Mouse (Mus musculus) forebrain, embryonic 14.5 days (tissue): ENCODE results near the gene Sowaha. TPM values are rescaled to one million over a fixed set of nuclear protein-coding genes. Genes with fewer than 3 reads are reported as not detected.

Experiments
- ATAC-seq: fragments of 200-750 bp; cut with Nextera tagmentation; 2 replicates; pipeline ENCODE4 v1.8.0; 2017; ENCODE audit warnings: mild to moderate bottlenecking, moderate library complexity
- DNase-seq: peaks from one replicate; pipeline ENCODE4 v3.0.0-alpha.2; 2015; ENCODE audit warnings: low spot score
- H3K27ac ChIP-seq: fragments of 300-500 bp; sonication (generic); 2 replicates; pipeline ENCODE4 v1.5.1; 2014; ENCODE audit warnings: low read depth, mild to moderate bottlenecking, control low read depth, low read length, moderate library complexity
- H3K27me3 ChIP-seq: fragments of 300-500 bp; sonication (generic); replicated peaks from 2 replicates; pipeline ENCODE4 v1.6.1; 2014; ENCODE audit warnings: low read length, control low read depth, mixed read lengths; ENCODE audit not compliant: control insufficient read depth, insufficient read depth
- H3K36me3 ChIP-seq: fragments of 300-500 bp; sonication (generic); 2 replicates; pipeline ENCODE4 v1.6.1; 2014; ENCODE audit warnings: low read length, control low read depth; ENCODE audit not compliant: control insufficient read depth, insufficient read depth
- H3K4me1 ChIP-seq: fragments of 300-500 bp; sonication (generic); 2 replicates; pipeline ENCODE4 v1.6.1; 2014; ENCODE audit warnings: antibody characterized with exemption, low read length, control low read depth; ENCODE audit not compliant: control insufficient read depth, insufficient read depth
- H3K4me2 ChIP-seq: fragments of 300-500 bp; sonication (generic); 2 replicates; pipeline ENCODE4 v1.6.1; 2014; ENCODE audit warnings: mild to moderate bottlenecking, control low read depth, low read length
- H3K4me3 ChIP-seq: fragments of 300-500 bp; sonication (generic); 2 replicates; pipeline ENCODE4 v1.5.1; 2014; ENCODE audit warnings: low read depth, low read length, control low read depth
- H3K9ac ChIP-seq: fragments of 300-500 bp; sonication (generic); 2 replicates; pipeline ENCODE4 v1.6.1; 2014; ENCODE audit warnings: mild to moderate bottlenecking, low read length, control low read depth, moderate library complexity
- H3K9me3 ChIP-seq: fragments of 300-500 bp; sonication (generic); replicated peaks from 2 replicates; pipeline ENCODE4 v1.6.1; 2016; ENCODE audit warnings: low read length, control low read depth, mixed read lengths; ENCODE audit not compliant: control insufficient read depth
- WGBS: fragments of 180-500 bp; shearing (Covaris S2); extraction: QIAGEN DNeasy Blood & Tissue Kit; methylation state at CpG from one replicate; pipeline ENCODE4 v1.1.7; 2014; 5-methylcytosine and 5-hydroxymethylcytosine counted together
- polyA plus RNA-seq: library from polyadenylated mRNA; unstranded; fragments of >200 nt; fragmentation: Nextera tagmentation; extraction: Ambion mirVana; gene quantifications from 2 replicates; pipeline ENCODE4 v1.2.1, GENCODE M21; 2014

Gene Sowaha
- polyA plus RNA-seq, 1 experiment from 2014 or later = 1.2 TPM

GRCm38 (mm10) chr11:53521821-53522131 is 41.7 kb upstream of the Sowaha start:
- H3K27ac ChIP-seq = no peak overlapping the region
- H3K27me3 ChIP-seq = no peaks in the 10 kb centered on the region
- H3K4me1 ChIP-seq = peaks cover 22% of the 10 kb centered on the region
- H3K9ac ChIP-seq = no peak overlapping the region
- H3K4me3 ChIP-seq = no peak overlapping the region
- H3K4me2 ChIP-seq = peak overlapping the region; percentile 76; the same call in 1 of the 2 replicates
- no peaks in the 10 kb centered on the region for H3K9me3 ChIP-seq
- DNase-seq (no peak), ATAC-seq (no peak)
- H3K36me3 ChIP-seq = no peaks in the 10 kb centered on the region
- 89% methylated on average over 7 of the region's 7 CpGs for WGBS

- Histone ChIP-seq H3K27ac (peak overlapping the region; percentile 44; the same call in 1 of the 2 replicates), H3K36me3 (no peaks in the 10 kb centered on the region), H3K9ac (peak overlapping the region; percentile 1; the same call in 1 of the 2 replicates), H3K4me2 (peak overlapping the region; percentile 76), H3K9me3 (no peaks in the 10 kb centered on the region), H3K4me3 (peak overlapping the region; percentile 77), H3K4me1 (peaks cover 22% of the 10 kb centered on the region), H3K27me3 (no peaks in the 10 kb centered on the region)
- WGBS = 60% methylated on average over 16 of the region's 16 CpGs
- DNase-seq (no peak), ATAC-seq (no peak)
Observed at GRCm38 (mm10) chr11:53521120-53521820, 41.2 kb upstream of the Sowaha start.

- peak overlapping the region; percentile 77 for H3K4me3 ChIP-seq
- peak overlapping the region; percentile 84 for H3K9ac ChIP-seq
- 1% methylated on average over 24 of the region's 24 CpGs for WGBS
- peak; percentile 52 for DNase-seq
- peaks cover 19% of the 10 kb centered on the region for H3K4me1 ChIP-seq
- peak; percentile 18; the same call in 1 of the 2 replicates for ATAC-seq
- H3K36me3 ChIP-seq = no peaks in the 10 kb centered on the region
- H3K4me2 ChIP-seq = peak overlapping the region; percentile 76
- H3K27me3 ChIP-seq = no peaks in the 10 kb centered on the region
- peak overlapping the region; percentile 44 for H3K27ac ChIP-seq
- no peaks in the 10 kb centered on the region for H3K9me3 ChIP-seq
Observed at GRCm38 (mm10) chr11:53520122-53520978, 40.3 kb upstream of the Sowaha start.

GRCm38 (mm10) chr11:53519207-53520121 is 39.4 kb upstream of the Sowaha start, which contains the start of gene Sept8:
Sept8 (plus strand) TSS chr11:53519257.
- H3K4me3 ChIP-seq = peak within 1 kb of the TSS; percentile 77
- peak within 1 kb of the TSS; percentile 44; the same call in 1 of the 2 replicates for H3K27ac ChIP-seq
- H3K4me2 ChIP-seq = peak within 1 kb of the TSS; percentile 76
- H3K27me3 ChIP-seq = no peaks in the 10 kb centered on the region
- ATAC-seq = peak; percentile 91
- WGBS = 4% methylated on average over 79 of the region's 79 CpGs
- H3K9ac ChIP-seq = peak within 1 kb of the TSS; percentile 84
- peaks cover 19% of the 10 kb centered on the region for H3K4me1 ChIP-seq
- H3K36me3 ChIP-seq = no peaks in the 10 kb centered on the region
- peak; percentile 78 for DNase-seq
- H3K9me3 ChIP-seq = no peaks in the 10 kb centered on the region

GRCm38 (mm10) chr11:53518759-53519158 is 38.7 kb upstream of the Sowaha start:
- H3K4me3 ChIP-seq = no peak overlapping the region
- DNase-seq = no peak

GRCm38 (mm10) chr11:53516775-53517627 is 36.9 kb upstream of the Sowaha start:
- peaks cover 14% of the 10 kb centered on the region for H3K4me1 ChIP-seq
- no peaks in the 10 kb centered on the region for H3K27me3 ChIP-seq
- H3K36me3 ChIP-seq = no peaks in the 10 kb centered on the region
- no peak overlapping the region for H3K4me3 ChIP-seq
- no peak overlapping the region for H3K4me2 ChIP-seq
- no peak overlapping the region for H3K27ac ChIP-seq
- H3K9me3 ChIP-seq = no peaks in the 10 kb centered on the region
- H3K9ac ChIP-seq = no peak overlapping the region
- ATAC-seq (no peak), DNase-seq (no peak)
- WGBS = 68% methylated on average over 8 of the region's 8 CpGs

More at GRCm38 (mm10) chr11:53518759-53519158, 38.7 kb upstream of the Sowaha start:
- H3K36me3 ChIP-seq = no peaks in the 10 kb centered on the region
- no peaks in the 10 kb centered on the region for H3K9me3 ChIP-seq
- ATAC-seq = no peak
- no peak overlapping the region for H3K27ac ChIP-seq
- H3K9ac ChIP-seq = no peak overlapping the region
- peaks cover 19% of the 10 kb centered on the region for H3K4me1 ChIP-seq
- H3K4me2 ChIP-seq = no peak overlapping the region; the same call in 1 of the 2 replicates
- no peaks in the 10 kb centered on the region for H3K27me3 ChIP-seq
- WGBS = 65% methylated on average over 5 of the region's 5 CpGs

- Histone ChIP-seq H3K4me3 (no peak overlapping the region), H3K27ac (no peak overlapping the region), H3K9ac (no peak overlapping the region), H3K36me3 (no peaks in the 10 kb centered on the region), H3K4me2 (no peak overlapping the region), H3K27me3 (no peaks in the 10 kb centered on the region), H3K4me1 (no peaks in the 10 kb centered on the region), H3K9me3 (no peaks in the 10 kb centered on the region)
- DNase-seq = peak; percentile 43
- 57% methylated on average over 5 of the region's 5 CpGs for WGBS
- no peak for ATAC-seq
Observed at GRCm38 (mm10) chr11:53510351-53510750, 30.3 kb upstream of the Sowaha start.

GRCm38 (mm10) chr11:53508591-53508990 is 28.5 kb upstream of the Sowaha start:
- H3K27ac ChIP-seq = no peak overlapping the region
- ATAC-seq (no peak), DNase-seq (no peak)
- H3K9ac ChIP-seq = no peak overlapping the region
- WGBS = 55% methylated on average over 3 of the region's 3 CpGs
- H3K4me3 ChIP-seq = no peak overlapping the region
- H3K4me2 ChIP-seq = no peak overlapping the region
- H3K36me3 ChIP-seq = no peaks in the 10 kb centered on the region
- H3K4me1 ChIP-seq = no peaks in the 10 kb centered on the region
- H3K27me3 ChIP-seq = no peaks in the 10 kb centered on the region
- H3K9me3 ChIP-seq = no peaks in the 10 kb centered on the region
